Mouse (Mus musculus) embryonic facial prominence, embryonic 14.5 days (tissue): ENCODE data around the gene Cd247. TPM values are rescaled to one million over a fixed set of nuclear protein-coding genes. Genes with fewer than 3 reads are reported as not detected.
A peak's percentile ranks its signal among the peaks of the same experiment; 100 is the strongest.

Experiments
- ATAC-seq: fragments of 200-750 bp; cut with Nextera tagmentation; 2 replicates; pipeline ENCODE4 v1.8.0; 2017; ENCODE audit warnings: low read depth, moderate number of reproducible peaks, moderate TSS enrichment
- DNase-seq: peaks from one replicate; pipeline ENCODE4 v3.0.0-alpha.2; 2015; ENCODE audit warnings: low spot score
- H3K27ac ChIP-seq: fragments of 300-500 bp; sonication (generic); replicated peaks from 2 replicates; pipeline ENCODE4 v1.5.1; 2014; ENCODE audit warnings: low read depth, mild to moderate bottlenecking, low read length, moderate library complexity
- H3K27me3 ChIP-seq: fragments of 300-500 bp; sonication (generic); replicated peaks from 2 replicates; pipeline ENCODE4 v1.6.1; 2014; ENCODE audit warnings: low read length; ENCODE audit not compliant: control insufficient read depth, insufficient read depth
- H3K36me3 ChIP-seq: fragments of 300-500 bp; sonication (generic); 2 replicates; pipeline ENCODE4 v1.6.1; 2014; ENCODE audit warnings: low read length, mixed read lengths; ENCODE audit not compliant: control insufficient read depth, insufficient read depth
- H3K4me1 ChIP-seq: fragments of 300-500 bp; sonication (generic); 2 replicates; pipeline ENCODE4 v1.6.1; 2014; ENCODE audit warnings: antibody characterized with exemption, low read length; ENCODE audit not compliant: control insufficient read depth, insufficient read depth
- H3K4me2 ChIP-seq: fragments of 300-500 bp; sonication (generic); 2 replicates; pipeline ENCODE4 v1.6.1; 2014; ENCODE audit warnings: low read depth, mild to moderate bottlenecking, low read length, moderate library complexity, mixed read lengths
- H3K4me3 ChIP-seq: fragments of 300-500 bp; sonication (generic); 2 replicates; pipeline ENCODE4 v1.5.1; 2014; ENCODE audit warnings: low read depth, mild to moderate bottlenecking, low read length
- H3K9ac ChIP-seq: fragments of 300-500 bp; sonication (generic); 2 replicates; pipeline ENCODE4 v1.6.1; 2014; ENCODE audit warnings: low read depth, mild to moderate bottlenecking, low read length, moderate library complexity, mixed read lengths
- H3K9me3 ChIP-seq: fragments of 300-500 bp; sonication (generic); 2 replicates; pipeline ENCODE4 v1.6.1; 2016; ENCODE audit warnings: low read length; ENCODE audit not compliant: control insufficient read depth
- WGBS: fragments of 180-500 bp; shearing (Covaris S2); extraction: QIAGEN DNeasy Blood & Tissue Kit; methylation state at CpG from one replicate; pipeline ENCODE4 v1.1.7; 2014; 5-methylcytosine and 5-hydroxymethylcytosine counted together
- polyA plus RNA-seq: library from polyadenylated mRNA; unstranded; fragments of >200 nt; fragmentation: Nextera tagmentation; extraction: Ambion mirVana; gene quantifications from 2 replicates; pipeline ENCODE4 v1.2.1, GENCODE M21; 2014

Cd247 gene
- polyA plus RNA-seq, 1 experiment from 2014 or later: 0.42 TPM

DNA sequence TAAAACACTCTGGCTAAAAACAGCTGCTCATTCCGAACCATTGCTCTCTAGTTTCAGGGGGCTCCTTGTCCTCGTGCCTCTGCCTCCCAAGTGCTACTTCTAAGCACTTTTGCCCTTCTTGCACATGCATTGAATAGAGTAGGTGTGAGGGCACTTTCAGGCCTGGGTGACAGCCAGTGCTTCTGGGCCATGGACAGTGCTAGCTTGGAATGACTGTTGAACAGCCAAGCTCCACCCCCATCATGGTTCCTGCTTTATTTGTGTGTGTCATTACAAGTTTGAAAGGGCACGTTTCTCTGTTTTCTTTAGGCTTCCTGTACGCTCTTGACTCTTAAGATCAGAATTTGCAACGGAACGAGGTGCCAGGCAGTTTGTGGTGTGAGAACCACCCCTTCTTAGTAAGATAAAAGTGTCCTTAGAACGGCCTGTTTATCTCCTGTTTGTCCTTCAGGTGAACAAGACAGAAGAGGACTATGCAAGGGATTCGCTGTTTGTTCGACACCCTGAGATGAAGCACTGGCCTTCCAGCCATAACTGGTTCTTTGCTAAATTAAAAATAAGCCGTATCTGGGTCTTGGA, 18.2 kb upstream of the Cd247 start:
- Histone ChIP-seq H3K4me2 (no peak overlapping the region), H3K9me3 (no peaks in the 10 kb centered on the region), H3K9ac (no peak overlapping the region), H3K27me3 (no peaks in the 10 kb centered on the region), H3K36me3 (0 out of 2 replicates have a peak, but pooled peaks cover 8% of the 10 kb centered on the region), H3K4me3 (no peak overlapping the region), H3K4me1 (no peaks in the 10 kb centered on the region), H3K27ac (no peak overlapping the region)
- ATAC-seq (no peak), DNase-seq (no peak)
- 80% methylated on average over 10 of the region's 10 CpGs for WGBS

DNA sequence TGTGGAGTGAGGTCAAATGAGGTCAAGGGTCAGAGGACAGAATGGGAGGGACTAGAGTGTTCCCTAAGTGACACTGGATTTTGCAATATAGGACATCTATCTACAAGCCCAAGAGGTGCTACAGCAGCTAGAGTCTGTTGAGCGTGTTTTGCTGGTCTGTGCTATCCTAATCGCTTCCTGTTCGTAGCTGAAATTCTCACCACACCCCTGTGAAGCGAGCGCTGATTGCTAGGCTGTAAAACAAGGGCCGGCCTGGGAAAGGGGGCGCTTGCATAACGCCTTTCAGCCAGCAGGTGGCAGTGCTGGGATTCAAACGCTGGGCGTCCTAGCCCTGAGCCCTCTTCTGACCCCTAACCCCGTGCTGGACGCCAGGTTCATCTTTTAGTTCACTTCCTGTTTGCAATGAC, 17.0 kb upstream of the Cd247 start:
- DNase-seq (peak; percentile 83), ATAC-seq (peak; percentile 70)
- Histone ChIP-seq H3K27me3 (0 out of 2 replicates have a peak, but pooled peaks cover 1% of the 10 kb centered on the region), H3K9me3 (no peaks in the 10 kb centered on the region), H3K4me2 (peak overlapping the region; percentile 31), H3K36me3 (0 out of 2 replicates have a peak, but pooled peaks cover 8% of the 10 kb centered on the region), H3K4me1 (no peaks in the 10 kb centered on the region), H3K9ac (no peak overlapping the region), H3K4me3 (no peak overlapping the region), H3K27ac (no peak overlapping the region)
- WGBS: 2% methylated on average over 10 of the region's 12 CpGs

DNA sequence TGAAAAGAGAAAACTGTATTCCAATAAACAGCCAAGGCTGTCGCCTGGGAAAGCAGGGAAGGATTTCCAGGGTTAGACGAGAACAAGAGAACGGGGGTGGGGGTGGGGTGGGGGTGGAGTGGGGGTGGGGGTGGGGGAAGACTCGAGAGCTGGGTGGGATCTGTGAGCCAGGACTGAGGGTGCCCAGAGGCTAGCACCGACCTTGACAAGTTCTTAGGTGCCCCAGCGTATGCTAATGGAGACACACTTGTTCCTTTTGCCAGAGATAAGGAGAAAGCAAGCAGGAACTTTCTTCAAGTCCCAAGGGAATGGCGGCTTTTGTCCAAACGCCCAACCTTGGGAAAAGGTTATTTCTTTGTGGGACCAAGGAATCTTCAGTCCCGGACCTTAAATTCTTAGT, 16.5 kb upstream of the Cd247 start:
- DNase-seq (no peak), ATAC-seq (no peak)
- Histone ChIP-seq H3K27me3 (0 out of 2 replicates have a peak, but pooled peaks cover 5% of the 10 kb centered on the region), H3K9me3 (no peaks in the 10 kb centered on the region), H3K4me2 (peak overlapping the region; percentile 31), H3K4me3 (no peak overlapping the region), H3K27ac (no peak overlapping the region), H3K9ac (no peak overlapping the region), H3K36me3 (0 out of 2 replicates have a peak, but pooled peaks cover 8% of the 10 kb centered on the region), H3K4me1 (no peaks in the 10 kb centered on the region)
- WGBS: 53% methylated on average over 8 of the region's 9 CpGs

DNA sequence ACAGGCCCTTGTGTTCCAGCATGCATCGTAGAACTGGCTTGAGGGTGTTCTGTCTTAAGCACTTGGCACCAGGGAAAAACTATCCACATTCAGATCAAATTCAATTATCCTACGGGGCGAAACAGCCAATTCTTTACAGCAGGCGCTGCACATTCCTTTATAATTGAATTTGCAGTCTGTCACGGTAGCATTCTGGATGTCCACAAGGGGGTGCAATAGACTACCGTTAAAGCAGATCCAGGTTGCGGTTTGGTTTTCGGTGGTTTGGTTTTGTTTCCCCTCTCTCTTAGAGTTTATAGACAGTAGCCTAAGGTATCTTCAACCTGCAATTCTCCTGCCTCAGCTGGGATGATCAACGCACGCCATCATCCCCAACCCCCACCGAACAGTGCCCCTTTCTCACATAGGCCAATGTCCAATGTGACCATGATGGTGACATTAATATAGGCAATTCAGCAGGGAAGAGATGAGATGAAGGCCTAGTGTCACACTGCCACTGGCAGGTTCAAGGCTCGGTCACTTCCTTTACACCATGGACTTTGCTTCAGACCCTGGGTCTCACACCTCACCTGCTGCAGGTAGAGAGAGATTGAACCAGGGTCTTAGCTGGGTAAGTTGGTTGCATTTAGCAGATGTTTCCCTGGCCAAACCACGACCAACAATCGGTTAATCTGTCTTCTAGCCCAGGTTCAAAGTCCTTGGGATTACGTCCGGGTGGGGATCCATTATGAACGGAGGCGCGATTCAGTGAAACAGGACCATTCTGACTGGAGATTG, 12.8 kb upstream of the Cd247 start:
- Histone ChIP-seq H3K4me1 (peaks cover 3% of the 10 kb centered on the region), H3K9me3 (no peaks in the 10 kb centered on the region), H3K4me3 (no peak overlapping the region), H3K9ac (no peak overlapping the region), H3K4me2 (no peak overlapping the region), H3K27me3 (peaks cover 11% of the 10 kb centered on the region; the same call in 1 of the 2 replicates), H3K36me3 (0 out of 2 replicates have a peak, but pooled peaks cover 8% of the 10 kb centered on the region), H3K27ac (no peak overlapping the region)
- peak; percentile 88 for DNase-seq
- 45% methylated on average over 19 of the region's 19 CpGs for WGBS
- peak; percentile 24; the same call in 1 of the 2 replicates for ATAC-seq

DNA sequence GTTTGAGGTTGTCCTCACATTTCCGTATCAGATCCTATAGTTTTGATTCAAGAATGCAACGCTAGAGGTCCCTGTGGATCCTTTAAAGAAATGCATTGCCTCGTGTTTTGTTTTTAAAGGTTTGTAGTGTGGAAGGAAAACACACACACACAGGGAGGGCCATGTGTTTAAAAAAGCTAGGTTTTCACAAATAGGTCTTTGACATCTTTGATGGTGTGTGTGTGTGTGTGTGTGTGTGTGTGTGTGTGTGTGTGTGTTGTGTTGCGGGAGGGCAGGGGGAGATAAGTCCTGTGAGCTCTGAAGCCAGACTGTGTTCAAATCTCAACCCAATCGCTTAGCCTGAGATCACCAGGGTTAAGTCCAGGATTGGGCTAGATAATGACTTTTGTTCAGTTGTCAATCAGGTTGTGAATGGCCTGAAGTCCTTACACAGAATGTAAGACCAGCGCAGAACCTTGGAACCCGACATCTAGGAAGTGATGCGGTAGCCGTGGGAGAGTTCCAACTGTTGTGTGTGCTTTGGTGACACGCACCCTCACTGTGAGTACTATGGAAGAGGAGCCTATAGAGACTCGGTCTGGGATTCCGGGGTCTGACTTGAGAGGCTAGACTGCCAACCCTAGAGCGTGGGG, 8.4 kb upstream of the Cd247 start:
- Histone ChIP-seq H3K27me3 (peaks cover 11% of the 10 kb centered on the region; the same call in 1 of the 2 replicates), H3K4me2 (peak overlapping the region; percentile 72), H3K9ac (peak overlapping the region; percentile 45), H3K4me3 (peak overlapping the region; percentile 39), H3K4me1 (peaks cover 5% of the 10 kb centered on the region), H3K9me3 (no peaks in the 10 kb centered on the region), H3K36me3 (no peaks in the 10 kb centered on the region), H3K27ac (no peak overlapping the region)
- ATAC-seq (peak; percentile 48; the same call in 1 of the 2 replicates), DNase-seq (peak; percentile 74)
- 4% methylated on average over 13 of the region's 13 CpGs for WGBS

DNA sequence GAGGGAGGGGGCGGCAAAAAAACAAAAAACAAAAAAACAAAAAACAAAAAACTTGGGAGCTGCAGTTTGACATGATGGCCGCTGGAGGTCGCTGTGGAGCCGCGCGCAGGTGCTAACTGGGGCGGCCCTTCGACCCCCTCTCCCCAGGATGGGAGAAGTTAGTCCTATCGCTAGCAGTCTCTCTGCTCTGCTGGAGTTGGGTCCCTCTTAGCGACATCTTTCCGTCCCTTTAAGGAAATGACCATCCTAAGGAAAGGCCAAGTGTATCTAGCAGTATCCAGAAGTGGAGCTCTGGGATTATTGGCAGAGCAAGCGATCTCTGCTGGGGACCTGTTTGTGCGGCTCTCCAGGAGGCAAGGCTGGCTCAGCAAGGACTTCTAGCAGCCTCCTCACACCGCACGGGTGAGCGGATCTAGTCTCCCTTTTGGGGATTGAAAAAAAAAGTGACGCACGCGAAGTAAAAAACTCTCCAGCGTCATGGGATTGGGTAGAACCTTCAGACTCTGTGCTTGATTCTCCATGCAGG, 7.8 kb upstream of the Cd247 start:
- Histone ChIP-seq H3K4me2 (peak overlapping the region; percentile 72), H3K4me3 (peak overlapping the region; percentile 39), H3K27ac (no peak overlapping the region), H3K36me3 (no peaks in the 10 kb centered on the region), H3K9ac (peak overlapping the region; percentile 45), H3K27me3 (peaks cover 11% of the 10 kb centered on the region; the same call in 1 of the 2 replicates), H3K4me1 (peaks cover 6% of the 10 kb centered on the region), H3K9me3 (no peaks in the 10 kb centered on the region)
- peak; percentile 62 for ATAC-seq
- WGBS: 5% methylated on average over 20 of the region's 20 CpGs
- no peak for DNase-seq

DNA sequence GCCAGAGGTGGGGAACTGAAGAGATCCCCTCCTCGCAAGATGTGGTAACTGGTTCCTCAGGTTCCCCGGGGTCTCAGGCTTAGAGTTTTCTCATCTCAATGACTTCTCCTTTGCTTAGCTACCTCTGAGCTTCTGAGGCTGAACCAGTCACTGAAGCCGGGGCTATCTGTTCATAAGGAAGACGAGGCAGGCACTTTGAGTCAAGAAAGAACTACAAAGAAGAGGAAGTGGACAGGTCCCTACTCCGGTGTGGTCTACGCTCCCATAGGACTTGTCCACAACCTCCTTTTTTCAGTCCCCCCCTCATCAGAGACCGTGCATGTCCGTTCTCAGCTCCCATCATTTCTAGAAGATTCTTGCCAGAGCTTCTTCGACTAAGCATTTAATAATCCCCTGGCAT, 7.1 kb upstream of the Cd247 start:
- Histone ChIP-seq H3K36me3 (no peaks in the 10 kb centered on the region), H3K9me3 (no peaks in the 10 kb centered on the region)

DNA sequence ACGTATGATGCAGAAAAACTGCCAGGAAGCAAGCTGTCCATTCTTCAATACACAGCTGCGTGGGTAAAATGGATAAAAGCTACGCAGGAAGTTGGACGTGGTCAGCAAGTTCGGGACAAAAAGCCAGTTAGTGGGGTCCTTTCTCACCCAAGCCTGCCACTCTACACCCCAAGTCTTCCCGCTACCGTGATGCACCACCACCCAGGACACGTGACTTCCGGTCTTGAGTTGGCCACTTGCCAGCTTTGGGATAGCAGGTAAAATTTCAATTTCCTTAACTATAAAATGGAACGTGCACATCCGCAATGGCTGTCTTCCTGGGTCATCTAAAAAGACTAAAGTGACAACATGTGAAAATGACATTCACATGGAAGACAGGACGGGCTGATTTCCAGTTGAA, 6.6 kb upstream of the Cd247 start:
- Histone ChIP-seq H3K4me3 (no peak overlapping the region), H3K4me1 (peaks cover 13% of the 10 kb centered on the region), H3K9ac (no peak overlapping the region), H3K36me3 (no peaks in the 10 kb centered on the region), H3K27me3 (peaks cover 8% of the 10 kb centered on the region; the same call in 1 of the 2 replicates), H3K4me2 (no peak overlapping the region), H3K27ac (no peak overlapping the region), H3K9me3 (no peaks in the 10 kb centered on the region)
- ATAC-seq (no peak), DNase-seq (no peak)
- WGBS: 79% methylated on average over 12 of the region's 12 CpGs

More for the DNA sequence above, 7.1 kb upstream of the Cd247 start:
- Histone ChIP-seq H3K4me3 (no peak overlapping the region), H3K27ac (no peak overlapping the region), H3K9ac (no peak overlapping the region), H3K4me1 (peaks cover 13% of the 10 kb centered on the region), H3K4me2 (no peak overlapping the region), H3K27me3 (peaks cover 11% of the 10 kb centered on the region; the same call in 1 of the 2 replicates)
- ATAC-seq (no peak), DNase-seq (no peak)
- WGBS: 71% methylated on average over 9 of the region's 9 CpGs
